Mouse (Mus musculus): Measurements from ENCODE around the gene Tenm4. TPM values are rescaled to one million over a fixed set of nuclear protein-coding genes. Genes with fewer than 3 reads are reported as not detected.

Gene Tenm4
- total RNA-seq, 2 experiments from 2014 or later, result 96.7 to 119 TPM

- DNase-seq (ENCODE audit: extremely low spot score in 1 of 2, low spot score in 1 of 2), result no peak
These were observed 64.8 kb downstream of the Tenm4 start for GRCm38 (mm10) chr7:96235847-96236246.

- DNase-seq (ENCODE audit: extremely low spot score in 1 of 2, low spot score in 1 of 2), result no peak
These were observed 69.6 kb downstream of the Tenm4 start for GRCm38 (mm10) chr7:96240661-96241060.

DNA sequence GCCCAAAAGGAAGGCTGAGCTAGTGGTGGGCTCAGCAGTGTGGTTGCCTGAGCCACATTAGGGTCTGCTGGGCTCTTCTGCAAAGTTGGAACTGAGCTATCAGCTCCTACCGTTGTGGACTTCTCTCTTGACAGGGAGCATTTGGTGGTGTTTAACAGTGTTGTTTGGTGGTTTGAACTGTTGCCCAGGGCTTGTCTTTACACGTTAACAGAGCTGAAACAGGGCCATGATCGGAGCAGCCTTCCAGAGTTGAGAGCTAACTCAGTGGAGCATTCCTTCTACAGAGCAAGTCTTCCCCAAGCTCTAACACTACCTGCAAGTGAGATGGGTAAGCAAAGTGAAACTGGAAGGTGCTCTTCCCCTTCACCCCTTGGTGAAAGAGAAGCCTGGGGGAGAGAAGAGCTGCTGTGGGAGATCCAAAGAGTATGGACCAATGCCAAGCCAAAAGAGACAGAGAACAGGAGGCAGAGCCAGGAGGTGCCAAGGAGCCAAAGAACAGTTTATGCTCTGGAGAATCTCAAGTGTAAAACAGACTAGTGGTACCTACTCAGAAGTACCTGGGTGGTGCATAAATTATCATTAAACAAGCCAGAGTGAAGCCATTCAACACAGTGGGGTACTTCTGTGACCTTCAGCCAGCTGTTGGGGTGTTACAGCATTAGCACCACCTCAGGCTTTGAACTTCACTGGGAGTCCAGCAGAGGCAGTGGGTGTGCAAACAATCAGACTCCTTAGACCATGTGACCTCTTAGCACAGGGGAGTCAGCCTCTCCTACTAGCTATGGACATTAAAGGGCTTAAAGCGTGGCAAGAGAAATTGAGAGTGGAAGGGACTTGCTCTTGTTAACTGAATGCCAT is 71.5 kb downstream of the Tenm4 start:
- DNase-seq (ENCODE audit: extremely low spot score in 1 of 2, low spot score in 1 of 2), result no peak

DNA sequence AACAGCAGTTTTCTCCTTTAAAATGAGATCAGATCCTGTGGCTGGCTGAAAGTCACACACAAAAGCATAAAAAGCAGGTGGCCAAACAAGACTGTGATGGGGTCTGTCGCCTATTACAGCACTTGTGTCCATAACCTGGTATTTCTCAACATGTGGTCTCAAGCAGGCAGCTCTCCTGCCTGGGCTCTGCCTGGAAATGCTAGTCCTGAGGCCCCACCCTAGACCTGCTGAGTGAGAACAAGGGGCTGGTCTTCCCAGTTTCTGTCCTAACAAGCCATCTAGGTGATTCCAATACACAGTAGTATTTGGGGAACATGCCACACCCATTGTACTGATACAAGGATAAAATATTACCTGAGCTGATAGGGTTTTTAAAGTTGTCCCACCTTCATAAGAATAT is 73.8 kb downstream of the Tenm4 start:
- no peak for DNase-seq (ENCODE audit: extremely low spot score in 1 of 2, low spot score in 1 of 2)

GRCm38 (mm10) chr7:96259630-96260029 is 88.6 kb downstream of the Tenm4 start:
- DNase-seq (ENCODE audit: extremely low spot score in 1 of 2, low spot score in 1 of 2), result no peak

GRCm38 (mm10) chr7:96262182-96262581 is 91.1 kb downstream of the Tenm4 start:
- DNase-seq (ENCODE audit: extremely low spot score in 1 of 2, low spot score in 1 of 2), result no peak

DNA sequence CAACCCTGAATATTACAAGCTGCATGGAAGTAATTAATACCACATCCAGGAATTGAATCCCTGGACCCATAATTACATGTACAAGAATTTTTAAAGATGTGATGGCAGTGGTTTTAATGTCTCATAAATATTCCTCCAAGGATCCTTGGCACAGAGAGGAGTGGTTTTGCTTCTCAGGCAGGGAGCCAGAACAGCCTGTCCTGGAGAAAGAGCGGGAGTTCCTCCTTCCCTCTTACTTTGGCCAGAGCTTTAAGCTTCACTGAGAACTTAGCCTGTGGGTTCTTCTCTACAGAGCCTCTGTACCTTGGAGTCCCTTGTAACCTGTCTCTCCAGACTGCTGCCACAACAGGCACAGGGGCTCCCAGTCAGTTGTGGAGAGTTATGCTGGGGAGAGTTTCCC is 94.9 kb downstream of the Tenm4 start:
- DNase-seq (ENCODE audit: extremely low spot score in 1 of 2, low spot score in 1 of 2), result no peak

- DNase-seq (ENCODE audit: extremely low spot score in 1 of 2, low spot score in 1 of 2), result no peak
These were observed 96.2 kb downstream of the Tenm4 start for GRCm38 (mm10) chr7:96267266-96267665.

GRCm38 (mm10) chr7:96270684-96271083 is 99.6 kb downstream of the Tenm4 start:
- DNase-seq (ENCODE audit: extremely low spot score in 1 of 2, low spot score in 1 of 2), result no peak

DNA sequence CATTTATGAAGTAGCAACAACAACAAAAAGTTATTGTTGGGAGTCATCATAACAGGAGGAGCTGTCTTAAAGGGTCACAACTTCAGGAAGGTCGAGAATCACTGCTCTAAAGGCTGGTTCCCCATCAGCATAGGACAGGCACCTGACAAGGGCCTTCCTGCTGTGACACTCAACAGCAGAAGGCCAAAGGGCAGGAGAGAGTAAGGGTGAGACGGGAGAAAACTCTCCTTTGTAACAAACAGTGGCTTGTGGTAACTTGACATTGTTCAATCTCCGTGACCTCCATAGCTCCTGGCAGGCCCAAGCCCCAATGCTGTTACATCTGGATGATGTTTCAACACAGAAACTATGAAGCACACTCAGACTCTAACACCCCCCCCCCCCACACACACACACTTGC is 101.0 kb downstream of the Tenm4 start:
- no peak for DNase-seq (ENCODE audit: extremely low spot score in 1 of 2, low spot score in 1 of 2)

GRCm38 (mm10) chr7:96274486-96274885 is 103.4 kb downstream of the Tenm4 start:
- no peak for DNase-seq (ENCODE audit: extremely low spot score in 1 of 2, low spot score in 1 of 2)

DNA sequence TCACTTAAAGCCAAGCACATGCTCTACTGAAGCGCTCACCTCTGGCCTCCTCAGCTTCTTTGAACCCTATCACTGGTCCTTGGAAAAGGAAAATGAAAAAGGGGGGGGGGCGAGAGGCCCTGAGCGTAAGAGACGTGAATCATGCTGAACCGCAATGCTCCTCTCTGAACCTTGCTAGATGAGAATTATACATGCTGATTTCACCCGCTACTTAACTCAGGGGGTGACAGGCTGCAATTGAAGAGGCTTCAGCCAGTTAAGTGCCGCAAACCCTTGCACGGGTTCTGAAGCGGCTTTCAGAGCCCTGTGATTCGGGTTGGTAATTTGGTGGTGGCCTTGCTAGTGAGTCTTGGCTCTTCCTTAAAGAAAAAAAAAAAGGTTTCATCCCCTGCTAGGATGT is 106.5 kb downstream of the Tenm4 start:
- no peak for DNase-seq (ENCODE audit: extremely low spot score in 1 of 2, low spot score in 1 of 2)

GRCm38 (mm10) chr7:96278378-96278777 is 107.3 kb downstream of the Tenm4 start:
- DNase-seq (ENCODE audit: extremely low spot score in 1 of 2, low spot score in 1 of 2), result no peak

GRCm38 (mm10) chr7:96280795-96281194 is 109.7 kb downstream of the Tenm4 start:
- no peak for DNase-seq (ENCODE audit: extremely low spot score in 1 of 2, low spot score in 1 of 2)

GRCm38 (mm10) chr7:96290576-96290975 is 119.5 kb downstream of the Tenm4 start:
- peak; percentile 53 to 76 for DNase-seq (ENCODE audit: extremely low spot score in 1 of 2, low spot score in 1 of 2)

DNA sequence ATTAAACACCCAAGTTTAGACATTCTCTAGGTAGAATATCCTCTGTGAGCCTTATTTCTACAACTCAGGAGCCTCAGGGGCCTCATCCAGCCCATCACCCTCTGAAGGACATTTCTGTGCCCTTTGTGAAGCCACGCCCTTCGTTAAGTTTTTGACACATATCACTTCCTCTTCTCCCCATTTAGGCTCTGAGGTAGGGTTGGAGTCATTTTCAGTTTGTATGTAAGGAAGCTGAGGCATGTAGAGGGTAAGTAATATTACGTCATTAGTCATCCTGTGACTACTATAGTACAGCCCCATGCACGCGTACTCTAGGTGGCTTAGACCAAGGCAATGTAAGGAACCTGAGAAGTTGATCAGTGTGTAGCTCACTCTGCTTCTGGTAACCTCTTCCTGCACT is 124.9 kb downstream of the Tenm4 start:
- DNase-seq (ENCODE audit: extremely low spot score in 1 of 2, low spot score in 1 of 2), result no peak

DNA sequence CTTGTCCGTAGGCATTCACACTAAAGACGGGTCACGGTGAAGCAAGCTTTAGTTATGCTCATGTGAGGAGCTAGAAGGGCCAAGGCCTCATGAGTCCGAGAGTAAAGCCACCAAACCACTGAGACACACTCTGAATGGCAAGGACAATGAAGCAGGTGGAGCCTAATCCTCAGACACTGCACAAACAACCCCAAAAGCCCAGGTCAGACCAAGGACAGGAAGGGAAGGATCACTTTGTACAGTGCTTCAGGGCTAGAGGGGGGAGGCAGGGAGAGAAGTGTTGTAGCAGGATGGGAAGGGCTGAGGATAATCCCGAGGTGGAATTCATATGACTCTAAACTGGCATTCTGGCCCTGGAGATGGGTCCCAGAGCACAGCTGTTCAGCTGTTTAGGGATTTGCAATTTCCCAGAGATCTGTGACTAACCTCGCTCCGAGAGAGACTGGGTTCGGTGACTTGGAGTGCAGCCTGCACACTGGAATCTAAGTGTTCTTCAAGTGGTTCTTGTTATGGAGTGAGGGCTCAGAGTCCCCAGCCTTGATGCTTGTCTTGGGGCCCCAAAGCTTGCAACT is 129.9 kb downstream of the Tenm4 start:
- no peak for DNase-seq (ENCODE audit: extremely low spot score in 1 of 2, low spot score in 1 of 2)

- no peak for DNase-seq (ENCODE audit: extremely low spot score in 1 of 2, low spot score in 1 of 2)
These were observed 130.8 kb downstream of the Tenm4 start for GRCm38 (mm10) chr7:96301813-96302212.

- DNase-seq (ENCODE audit: extremely low spot score in 1 of 2, low spot score in 1 of 2), result no peak
These were observed 132.9 kb downstream of the Tenm4 start for GRCm38 (mm10) chr7:96303963-96304362.

- DNase-seq (ENCODE audit: extremely low spot score in 1 of 2, low spot score in 1 of 2), result no peak
These were observed 134.4 kb downstream of the Tenm4 start for GRCm38 (mm10) chr7:96305382-96305935.

DNA sequence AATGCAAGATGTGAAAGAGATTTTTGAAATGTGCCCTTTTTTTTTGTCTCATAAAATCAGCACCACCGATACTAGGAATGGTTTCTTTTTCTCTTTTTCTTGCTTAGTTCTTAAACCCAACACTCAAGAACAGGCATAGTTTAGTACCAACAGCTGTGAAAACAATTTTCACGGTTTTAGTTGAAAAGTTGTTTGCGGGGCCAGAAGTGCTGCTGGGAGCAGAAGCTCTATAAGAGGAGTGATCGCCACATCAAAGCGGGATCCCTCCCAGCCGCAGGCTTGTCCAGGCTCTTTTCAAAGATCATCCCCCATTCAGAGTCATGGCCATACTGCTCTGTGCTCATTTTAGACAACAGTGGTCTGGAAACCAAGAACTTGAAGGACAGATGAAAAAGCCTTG is 137.1 kb downstream of the Tenm4 start:
- DNase-seq (ENCODE audit: extremely low spot score in 1 of 2, low spot score in 1 of 2), result no peak

DNA sequence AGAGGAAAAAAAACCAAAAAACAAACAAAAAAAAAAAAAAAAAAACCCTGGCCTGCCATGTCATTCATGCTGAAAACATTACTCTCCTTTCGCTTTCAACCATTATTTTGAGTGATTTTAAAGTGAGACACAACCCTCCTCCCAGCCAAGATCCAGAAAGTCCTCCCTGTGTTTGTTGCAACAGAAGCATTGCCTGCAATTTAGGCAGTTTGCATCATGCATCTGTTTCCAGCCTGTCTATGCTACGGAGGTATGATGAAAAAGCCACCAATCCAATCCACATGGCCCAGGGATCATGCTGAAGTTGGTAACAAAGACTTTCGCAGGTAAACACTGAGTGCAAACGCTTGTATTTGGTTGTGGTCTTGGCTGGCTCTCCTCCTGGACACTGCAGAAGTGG is 158.3 kb downstream of the Tenm4 start:
- no peak for DNase-seq (ENCODE audit: extremely low spot score in 1 of 2, low spot score in 1 of 2)
